Mouse (Mus musculus): ENCODE data around the gene Xrcc6.

GRCm38 (mm10) chr15:82014745-82015391 lies 27.2 kb downstream of the Xrcc6 start:
- TF ChIP-seq MAX (IDR thresholded peaks at IDR 0.05) = no peak
- TF ChIP-seq CTCF (IDR thresholded peaks at IDR 0.05; ENCODE audit: control insufficient read depth, insufficient read depth, insufficient read length) = no peak
- no peak for TF ChIP-seq MYOG (IDR thresholded peaks at IDR 0.05; ENCODE audit: control insufficient read depth, extremely low read depth, insufficient read length)
- TF ChIP-seq FOSL1 (IDR thresholded peaks at IDR 0.05; ENCODE audit: insufficient read depth, low read length, poor library complexity, severe bottlenecking) = no peak
- TF ChIP-seq CEBPB (IDR thresholded peaks at IDR 0.05; ENCODE audit: low read depth) = no peak
- TF ChIP-seq USF1 (IDR thresholded peaks at IDR 0.05; ENCODE audit: low read depth) = no peak

All from C2C12 (cell line).